Mouse (Mus musculus) cerebellum, adult 2 months (tissue): ENCODE results near the gene 1700008O03Rik.

ENCODE experiments used
- CTCF ChIP-seq: fragments of 200-500 bp; IDR thresholded peaks from 2 replicates; pipeline ENCODE4 v1.5.1; 2011; ENCODE audit warnings: low read depth, mild to moderate bottlenecking, control low read depth, low read length, moderate library complexity, borderline replicate concordance; ENCODE audit not compliant: insufficient read depth
- POLR2A ChIP-seq: fragments of 200-500 bp; IDR thresholded peaks from 2 replicates; pipeline ENCODE4 v1.6.1; 2011; ENCODE audit warnings: low read length, control low read depth, borderline replicate concordance; ENCODE audit not compliant: insufficient read depth

DNA sequence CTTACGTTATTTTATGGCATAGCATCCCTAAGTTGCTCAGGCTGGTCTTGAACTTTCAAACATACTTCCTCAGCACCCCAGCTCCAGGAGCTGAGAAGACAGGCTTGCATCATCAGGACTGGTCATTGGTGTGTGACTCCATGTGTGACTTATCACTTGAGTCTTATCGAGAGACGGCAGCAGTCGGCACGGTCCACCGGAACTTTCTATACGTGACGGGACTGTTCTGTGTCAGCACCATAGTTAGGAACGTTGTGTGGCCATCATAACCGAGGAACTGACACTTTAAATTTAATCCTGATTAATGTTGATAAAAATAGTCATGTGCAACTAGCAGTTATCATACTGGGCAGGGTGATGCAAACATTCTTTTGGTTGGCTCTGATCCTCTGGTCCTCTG, 44.5 kb downstream of the 1700008O03Rik start:
- no peak for TF ChIP-seq POLR2A
- TF ChIP-seq CTCF: no peak
